Comparison of ENCODE assay signal across 25 mouse cellular contexts in the genomic region with DNA sequence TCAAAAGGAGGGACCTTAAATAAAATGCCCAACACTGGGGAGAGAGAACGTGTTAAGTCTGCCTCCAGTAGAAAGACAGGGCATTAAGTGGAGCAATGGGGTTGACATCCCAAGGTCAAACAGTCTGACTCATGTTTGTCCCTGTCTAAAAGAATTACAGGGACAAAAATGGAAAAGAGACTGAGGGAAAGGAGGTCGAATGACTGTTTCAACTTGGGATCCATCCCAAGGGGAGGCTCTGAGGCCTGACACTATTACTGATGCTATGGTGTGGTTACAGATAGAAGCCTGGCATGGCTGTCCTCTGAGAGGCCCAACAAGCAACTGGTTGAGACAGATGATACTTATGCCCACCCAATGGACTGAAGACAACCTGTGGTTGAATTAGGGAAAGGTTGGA.
"Had no signal": no experiment of that assay in that cellular context is flagged by ENCODE, and none has a peak within 500 bp of the region (broad histone marks: within the 10 kb centered on the region; RNA-seq: fewer than 3 reads in every experiment).

No protein-coding gene starts in this region.

- H3K36me3 ChIP-seq: heart, embryonic 13.5 days; heart, embryonic 15.5 days; intestine, embryonic 15.5 days; limb, embryonic 13.5 days; limb, embryonic 15.5 days; liver, embryonic 12.5 days had no signal

- H3K9ac ChIP-seq: heart, embryonic 13.5 days; heart, embryonic 15.5 days; hindbrain, embryonic 14.5 days; intestine, embryonic 15.5 days; limb, embryonic 13.5 days; limb, embryonic 15.5 days; liver, embryonic 12.5 days; liver, embryonic 14.5 days had no signal

- DNase-seq: gastrocnemius, adult 2 months; gastrocnemius, postnatal 10 days; gastrocnemius, postnatal 25 days; heart, adult 2 months; heart, postnatal 14 days; heart, postnatal 36 days; kidney, adult 18-20 months; kidney, adult 8-10 months; kidney, postnatal 10 days; kidney, postnatal 25 days; kidney, postnatal 4 days; left cerebral cortex, postnatal 4 days had no signal

- H3K4me3 ChIP-seq: gastrocnemius, adult 2 months; heart, adult 2 months; heart, embryonic 13.5 days; heart, embryonic 15.5 days; intestine, embryonic 15.5 days; layer of hippocampus, adult 2 months; limb, embryonic 13.5 days; limb, embryonic 15.5 days; liver, embryonic 12.5 days had no signal

- H3K27me3 ChIP-seq: heart, embryonic 13.5 days; heart, embryonic 15.5 days; intestine, embryonic 15.5 days; limb, embryonic 13.5 days; limb, embryonic 15.5 days; liver, embryonic 12.5 days had no signal

- H3K27ac ChIP-seq: gastrocnemius, adult 2 months; heart, adult 2 months; heart, embryonic 13.5 days; heart, embryonic 15.5 days; hindbrain, embryonic 14.5 days; intestine, embryonic 15.5 days; layer of hippocampus, adult 2 months; limb, embryonic 13.5 days; limb, embryonic 15.5 days; liver, embryonic 12.5 days; liver, embryonic 14.5 days had no signal

- H3K9me3 ChIP-seq: heart, embryonic 13.5 days; heart, embryonic 15.5 days; intestine, embryonic 15.5 days; limb, embryonic 13.5 days; limb, embryonic 15.5 days; liver, embryonic 12.5 days had no signal

- H3K4me2 ChIP-seq: heart, embryonic 11.5 days; heart, embryonic 13.5 days; heart, embryonic 15.5 days; hindbrain, embryonic 14.5 days; intestine, embryonic 15.5 days; limb, embryonic 13.5 days; limb, embryonic 15.5 days; liver, embryonic 12.5 days had no signal

- ATAC-seq: hindbrain, embryonic 16.5 days; inflammation-experienced regulatory T-cells, adult 6 months; intestine, embryonic 15.5 days; intestine, postnatal 0 days; liver, embryonic 12.5 days had no signal

- H3K4me1 ChIP-seq: heart, embryonic 13.5 days; heart, embryonic 15.5 days; intestine, embryonic 15.5 days; limb, embryonic 13.5 days; limb, embryonic 15.5 days; liver, embryonic 12.5 days had no signal
